Mouse (Mus musculus): ENCODE data around the gene Ksr1. TPM values are rescaled to one million over a fixed set of nuclear protein-coding genes. Genes with fewer than 3 reads are reported as not detected.
"Not testable (repeated sequence)": the region's sequence is repeated elsewhere in the genome, so short reads cannot be mapped to it uniquely, and the experiment has no call there.

The Ksr1 gene
- polyA plus RNA-seq, 2 experiments from 2014 or later = 2.9 to 3.8 TPM

DNA sequence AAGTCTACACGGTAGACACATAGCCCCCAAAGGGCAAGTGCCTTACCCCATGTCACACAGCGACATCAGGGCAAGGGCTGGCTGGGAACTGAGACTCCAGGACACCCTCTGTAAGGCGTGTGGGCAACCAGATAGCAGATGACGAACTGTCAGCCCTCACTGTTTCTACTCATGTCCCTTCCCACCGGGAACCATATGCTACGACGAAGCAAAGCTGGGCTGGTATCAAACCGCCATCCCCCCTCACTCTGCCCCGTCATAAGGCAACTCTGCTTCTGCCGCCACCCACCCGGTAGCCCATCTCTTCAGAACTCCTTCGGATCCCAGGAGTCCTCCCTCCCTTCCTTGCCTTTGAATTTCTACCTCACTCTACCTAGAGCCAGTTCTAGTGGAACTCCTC is 108.7 kb downstream of the Ksr1 start:
- no peak for ATAC-seq

DNA sequence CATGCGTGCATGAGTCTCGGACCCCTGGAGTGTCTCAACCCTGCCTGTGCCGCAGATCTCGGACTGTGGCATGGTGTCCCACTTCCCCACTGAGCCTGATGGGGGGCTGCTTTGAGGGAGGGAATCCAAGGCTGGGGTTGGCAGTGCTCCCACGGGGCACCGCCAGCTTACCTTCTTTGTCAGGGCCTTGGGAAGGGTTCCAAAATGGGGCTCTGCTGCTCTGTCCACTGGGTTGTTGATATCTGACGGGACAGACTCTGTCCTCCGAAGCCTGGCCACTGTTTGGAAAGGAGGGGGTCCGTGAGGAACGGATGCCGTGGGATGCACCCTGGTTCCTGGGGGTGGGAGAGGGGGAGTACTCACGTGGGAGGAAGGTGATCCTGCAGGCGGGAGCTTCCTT is 109.9 kb downstream of the Ksr1 start:
- no peak for ATAC-seq

DNA sequence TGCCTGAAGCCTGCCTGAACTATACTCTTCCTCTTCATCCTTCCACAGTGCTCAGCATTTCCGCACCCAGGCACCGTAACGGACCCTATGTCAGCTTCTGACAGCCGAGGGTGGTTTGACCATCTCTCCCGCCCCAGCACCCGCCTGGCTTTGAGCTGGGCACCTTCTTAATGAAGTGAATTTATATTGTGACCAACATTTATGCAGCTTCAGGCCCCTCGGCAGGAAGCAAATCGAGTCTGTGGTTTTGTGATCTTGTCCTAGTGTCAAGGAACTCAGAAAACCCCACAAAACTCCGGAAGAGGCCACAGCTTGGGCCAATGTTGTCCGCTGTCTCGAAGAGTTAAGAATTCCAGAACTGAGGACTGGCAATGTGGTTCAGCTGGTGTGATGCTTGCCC is 112.6 kb downstream of the Ksr1 start:
- no peak for ATAC-seq

DNA sequence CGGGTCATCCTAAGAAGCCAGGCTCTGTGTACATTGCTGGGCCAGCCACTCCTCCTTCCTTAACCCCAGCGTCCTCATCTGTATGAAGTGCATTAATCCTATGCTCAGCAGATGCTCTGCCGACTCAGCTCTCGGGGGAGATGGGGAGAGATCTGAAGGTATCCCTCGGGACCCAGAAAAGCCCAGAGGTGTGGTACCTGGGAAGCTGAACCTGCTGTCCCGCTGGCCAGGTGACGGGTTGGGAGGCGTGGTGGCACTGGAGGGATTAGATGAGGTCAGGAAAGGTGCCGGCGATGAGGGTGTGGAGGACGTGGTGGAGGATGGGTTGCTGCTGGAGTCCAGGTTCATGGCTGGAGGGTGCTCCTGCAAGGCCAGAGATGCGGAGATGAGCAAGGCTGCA is 113.2 kb downstream of the Ksr1 start:
- ATAC-seq = no peak

DNA sequence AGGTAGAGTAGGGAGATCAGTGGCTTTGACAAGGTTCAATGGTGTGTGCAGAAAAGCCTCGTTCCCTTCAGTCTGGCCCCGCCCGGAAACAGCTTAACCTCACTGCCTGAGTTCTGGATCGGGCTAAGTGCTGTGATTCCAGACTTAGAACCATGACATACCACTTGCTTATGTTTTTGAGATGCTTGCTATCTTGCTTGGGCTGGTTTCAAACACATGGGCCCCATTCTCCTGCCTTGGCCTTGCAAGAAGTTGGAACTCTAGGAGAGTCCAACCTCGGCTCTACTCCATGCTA is 114.8 kb downstream of the Ksr1 start:
- ATAC-seq = no peak

DNA sequence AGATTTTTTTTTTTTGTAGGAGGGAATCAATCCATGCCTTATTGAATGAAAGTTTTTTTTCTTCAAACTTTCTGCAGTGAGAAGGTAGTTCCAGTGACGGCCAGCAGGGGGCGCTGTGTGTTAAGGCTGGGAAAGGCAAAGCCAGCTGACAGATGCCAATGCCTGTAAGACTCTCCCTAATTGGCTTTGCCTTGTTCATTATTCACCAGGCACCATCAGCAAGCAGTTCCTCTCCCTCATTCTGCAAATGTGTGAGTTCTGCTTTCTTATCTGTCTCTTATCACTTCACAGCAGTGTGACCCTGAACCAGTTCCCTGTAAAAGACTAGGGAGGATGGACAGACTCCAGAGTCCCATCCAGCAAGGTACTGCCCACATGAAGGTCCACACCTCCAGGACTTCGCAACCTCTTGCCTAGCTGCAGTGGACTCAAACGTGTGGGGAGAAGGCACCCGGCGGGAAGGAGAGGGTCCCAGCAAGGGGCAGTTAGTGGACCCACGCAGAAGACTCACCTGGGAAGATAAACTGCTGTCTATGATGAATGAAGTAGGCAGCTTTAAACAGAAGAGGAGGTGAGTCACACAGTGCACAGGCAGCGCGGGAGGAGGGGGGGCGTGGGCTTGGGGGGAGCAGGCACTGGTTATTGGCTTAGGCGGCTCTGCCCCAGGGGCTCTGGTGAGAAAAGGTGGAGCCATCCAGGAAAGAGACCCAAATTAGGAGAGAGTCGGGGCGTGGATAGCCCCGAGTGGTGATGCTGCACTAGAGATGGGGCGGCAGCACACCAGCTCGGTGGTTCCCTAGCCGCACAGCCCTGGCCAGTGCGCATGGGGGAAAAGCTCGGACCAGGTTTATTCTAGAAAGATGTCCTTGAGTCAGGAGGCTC is 115.4 kb downstream of the Ksr1 start:
- peak; percentile 28 for ATAC-seq

DNA sequence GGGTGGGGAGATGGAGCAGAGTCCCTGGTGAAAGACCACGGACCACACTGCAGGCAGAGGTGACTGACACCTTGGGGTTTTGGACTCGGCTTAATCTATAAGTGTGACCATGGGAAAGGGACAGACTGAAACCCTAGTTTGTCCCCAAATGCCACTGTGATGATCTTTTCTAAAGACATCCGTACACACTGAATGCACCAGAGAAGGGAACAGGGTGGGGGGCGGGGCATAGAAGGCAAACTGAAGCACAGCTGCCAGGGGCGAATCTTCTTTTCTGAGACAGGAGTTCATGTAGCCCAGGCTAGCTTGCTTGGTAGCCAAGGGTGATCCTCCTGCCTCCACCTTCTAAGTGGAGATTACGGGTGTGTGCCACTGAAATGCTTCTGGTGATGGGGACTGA is 122.5 kb downstream of the Ksr1 start:
- ATAC-seq = peak; percentile 24

DNA sequence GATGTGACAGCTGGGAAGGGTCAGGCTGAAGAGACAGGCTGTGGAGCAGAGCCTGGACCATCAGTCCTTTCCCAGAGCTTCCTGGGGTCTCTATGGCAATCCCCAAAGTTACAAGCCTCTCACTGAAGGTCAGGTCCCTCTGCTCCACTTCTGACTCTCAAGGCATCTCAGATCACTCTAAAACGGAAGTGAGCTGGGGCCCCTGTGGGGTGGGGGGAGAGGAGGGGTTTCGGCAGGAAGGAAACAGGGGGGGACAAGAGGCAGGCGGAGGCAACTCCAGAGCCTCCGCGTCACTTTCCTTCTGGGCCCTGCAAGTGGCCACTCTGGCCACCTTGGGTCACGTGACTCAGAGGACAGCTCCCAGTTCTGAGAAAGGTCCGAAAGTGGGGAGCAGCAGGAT is 122.9 kb downstream of the Ksr1 start:
- peak; percentile 87 for ATAC-seq

DNA sequence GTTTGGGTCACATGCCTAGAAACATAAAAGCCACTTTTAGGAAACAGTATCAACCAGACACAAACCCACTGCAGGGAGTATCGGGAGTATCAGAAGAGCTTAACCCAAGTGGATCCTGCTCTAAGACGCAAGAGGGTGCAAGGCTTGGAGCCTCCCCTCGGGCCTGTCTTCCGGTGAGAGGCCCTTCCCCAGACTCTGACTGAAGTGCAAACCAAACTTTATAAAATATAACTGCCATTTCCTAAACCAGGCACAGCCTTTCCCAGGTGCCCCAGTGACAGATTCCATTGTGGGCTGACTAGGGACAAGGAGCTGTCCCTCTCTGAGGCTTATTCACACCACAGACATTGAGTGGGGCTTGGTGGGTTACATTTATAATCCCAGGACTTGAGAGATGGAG is 123.4 kb downstream of the Ksr1 start:
- ATAC-seq = peak; percentile 29

DNA sequence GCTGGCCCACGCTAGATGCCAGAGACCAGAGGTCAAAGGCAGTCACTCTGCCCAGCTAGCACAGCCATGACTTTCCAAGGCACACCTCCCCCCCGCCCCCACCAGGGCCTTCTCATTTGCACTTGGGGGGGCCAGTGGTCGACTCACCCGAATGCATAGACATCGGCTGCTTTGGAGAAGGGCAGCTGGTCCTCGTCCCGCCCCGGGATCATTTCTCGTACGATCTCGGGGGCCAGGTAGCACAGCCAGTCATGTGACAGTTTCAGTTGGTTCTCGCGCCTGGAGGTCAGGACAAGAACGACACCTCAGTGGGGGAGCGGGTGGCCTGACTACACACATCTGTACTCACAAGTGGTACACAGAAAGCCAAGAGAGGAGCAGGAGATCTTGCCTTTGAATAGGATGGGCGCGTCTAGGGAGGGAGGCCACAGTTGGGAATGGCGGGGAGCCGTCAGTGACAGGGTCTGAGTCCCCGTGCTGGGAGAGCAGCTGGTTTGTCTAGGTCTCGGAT is 125.6 kb downstream of the Ksr1 start:
- no peak for ATAC-seq

DNA sequence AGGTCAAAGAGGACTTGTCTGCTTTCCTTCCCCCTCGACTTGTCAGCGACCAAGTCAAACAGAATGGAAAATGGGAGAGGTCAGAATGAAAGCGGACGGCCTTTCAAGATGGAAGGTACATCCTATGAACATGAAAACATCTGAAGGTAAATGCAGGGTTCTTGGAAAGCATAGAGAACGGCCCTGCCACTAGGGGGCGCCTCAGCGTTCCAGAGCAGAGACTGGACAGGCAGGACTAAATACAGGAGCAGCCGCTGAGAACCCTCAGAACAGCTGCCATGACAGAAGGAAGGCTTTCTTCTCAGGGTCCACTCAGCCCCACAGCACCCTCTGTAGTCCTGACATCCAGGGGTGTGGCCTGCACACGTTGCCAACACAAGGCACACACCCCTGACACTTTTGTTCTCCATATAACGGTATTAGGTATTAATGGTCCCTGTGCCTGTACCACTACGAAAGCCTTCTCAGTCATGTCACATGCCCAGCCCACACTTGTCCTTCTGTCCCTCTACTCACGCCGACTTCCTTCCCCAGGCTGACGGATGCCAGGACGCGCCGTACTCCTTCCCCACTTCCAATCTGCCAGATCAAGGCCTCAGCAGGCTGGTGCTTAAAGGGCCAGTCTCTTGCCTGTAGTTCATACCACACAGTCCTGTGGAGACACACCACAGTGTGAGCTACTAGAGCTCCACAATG is 126.2 kb downstream of the Ksr1 start:
- ATAC-seq = no peak

DNA sequence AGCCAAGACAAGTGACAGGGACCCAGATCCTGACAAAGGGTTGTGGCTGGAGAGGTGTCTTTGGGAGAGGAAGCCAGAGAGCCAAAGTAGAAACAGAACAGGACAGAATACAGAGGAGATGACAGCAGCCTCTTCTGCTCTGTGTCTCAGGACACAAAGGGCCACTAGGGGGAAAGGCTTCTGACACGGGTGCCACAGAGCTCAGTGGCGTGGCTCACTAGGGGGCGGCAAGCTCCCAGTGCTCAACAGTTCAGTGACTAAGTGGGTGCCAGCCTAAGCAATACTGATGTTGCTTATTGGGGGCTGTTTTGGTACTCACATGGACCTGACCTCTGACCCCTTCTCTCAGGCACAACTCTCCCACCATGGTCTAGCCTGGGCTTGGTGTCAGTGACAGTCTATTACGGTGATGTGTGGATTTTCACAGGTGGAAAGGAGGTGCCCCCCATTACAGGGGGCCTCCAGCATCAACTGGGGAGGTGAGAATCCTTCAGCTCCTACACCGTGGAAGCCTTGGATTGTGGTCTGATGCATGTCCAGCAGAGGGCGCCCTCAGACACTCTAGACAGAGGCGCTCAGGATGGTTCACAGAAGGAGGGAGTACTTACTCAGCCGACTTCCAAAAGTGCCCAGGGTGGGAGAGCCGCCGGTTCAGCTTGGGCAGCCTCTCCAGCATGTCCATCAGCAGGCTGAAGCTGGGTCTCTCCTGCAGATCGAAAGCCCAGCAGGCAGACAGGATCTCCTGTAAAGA is 127.1 kb downstream of the Ksr1 start:
- ATAC-seq = peak; percentile 24

DNA sequence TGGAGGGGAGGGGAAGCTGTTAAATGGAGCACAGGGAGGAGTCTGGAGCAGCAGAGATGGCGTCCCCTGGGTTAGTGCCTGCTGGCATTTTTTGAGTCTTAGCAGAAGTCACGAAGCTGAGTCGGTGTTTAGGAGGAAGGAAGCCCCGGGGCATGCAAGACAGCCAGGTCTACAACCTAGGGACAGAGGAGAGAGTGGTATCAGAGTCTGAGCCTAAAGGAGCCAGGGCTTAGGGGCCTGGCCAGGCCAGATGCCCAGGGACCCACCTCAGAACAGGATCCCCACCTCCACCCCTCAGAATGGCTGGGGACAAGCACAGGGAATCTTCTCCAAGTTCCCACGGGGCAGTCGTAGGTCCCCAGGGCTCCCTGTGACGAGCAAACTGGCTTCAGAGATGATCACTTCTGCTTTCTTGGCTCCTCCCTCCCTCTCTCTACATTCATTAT is 129.0 kb downstream of the Ksr1 start:
- ATAC-seq = no peak

DNA sequence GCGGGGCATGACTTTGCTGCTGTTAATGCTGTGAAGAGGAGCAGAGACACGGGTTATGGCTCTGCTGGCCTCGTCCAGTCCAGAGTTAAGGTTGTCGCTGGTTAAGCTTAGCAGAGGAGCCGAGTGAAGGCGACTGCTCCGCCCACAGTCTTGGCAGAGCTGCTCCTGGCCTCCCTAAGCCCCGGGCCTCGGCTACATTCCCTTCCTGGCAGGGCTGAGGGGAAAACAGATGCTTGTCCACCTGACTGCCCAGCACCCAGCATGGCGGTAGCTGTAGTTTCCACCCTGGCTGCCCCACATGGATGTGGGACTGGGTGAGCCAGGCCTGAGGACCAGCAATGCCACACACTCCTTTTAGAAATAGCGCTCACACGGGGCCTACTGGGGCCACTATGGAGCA is 130.0 kb downstream of the Ksr1 start:
- ATAC-seq = no peak

DNA sequence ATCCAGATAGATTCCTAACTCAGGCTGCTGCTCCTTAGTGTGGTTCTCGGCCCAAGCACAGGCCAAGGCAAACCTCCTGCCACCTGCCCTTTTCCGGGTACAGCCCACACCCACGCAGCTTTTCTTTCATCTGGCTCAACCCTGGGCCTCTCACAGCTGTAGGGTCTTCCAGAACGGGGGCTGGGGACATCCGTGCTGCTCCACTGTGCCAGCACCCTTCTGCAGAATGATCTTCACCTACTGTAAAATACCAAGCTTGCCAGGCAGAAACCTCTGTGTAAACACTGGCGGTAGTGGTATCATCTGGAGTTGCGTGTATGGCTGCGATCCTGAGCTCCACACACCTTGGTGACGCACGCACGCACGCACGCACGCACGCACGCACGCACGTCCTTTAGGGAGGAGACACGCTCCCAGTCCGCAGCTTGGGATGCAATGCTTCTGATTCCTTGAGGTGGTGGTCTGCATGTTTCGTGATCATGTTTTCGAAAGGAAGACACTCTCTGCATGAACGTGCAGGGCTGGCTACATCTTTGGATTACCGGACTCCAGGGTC is 130.5 kb downstream of the Ksr1 start:
- no peak for ATAC-seq

DNA sequence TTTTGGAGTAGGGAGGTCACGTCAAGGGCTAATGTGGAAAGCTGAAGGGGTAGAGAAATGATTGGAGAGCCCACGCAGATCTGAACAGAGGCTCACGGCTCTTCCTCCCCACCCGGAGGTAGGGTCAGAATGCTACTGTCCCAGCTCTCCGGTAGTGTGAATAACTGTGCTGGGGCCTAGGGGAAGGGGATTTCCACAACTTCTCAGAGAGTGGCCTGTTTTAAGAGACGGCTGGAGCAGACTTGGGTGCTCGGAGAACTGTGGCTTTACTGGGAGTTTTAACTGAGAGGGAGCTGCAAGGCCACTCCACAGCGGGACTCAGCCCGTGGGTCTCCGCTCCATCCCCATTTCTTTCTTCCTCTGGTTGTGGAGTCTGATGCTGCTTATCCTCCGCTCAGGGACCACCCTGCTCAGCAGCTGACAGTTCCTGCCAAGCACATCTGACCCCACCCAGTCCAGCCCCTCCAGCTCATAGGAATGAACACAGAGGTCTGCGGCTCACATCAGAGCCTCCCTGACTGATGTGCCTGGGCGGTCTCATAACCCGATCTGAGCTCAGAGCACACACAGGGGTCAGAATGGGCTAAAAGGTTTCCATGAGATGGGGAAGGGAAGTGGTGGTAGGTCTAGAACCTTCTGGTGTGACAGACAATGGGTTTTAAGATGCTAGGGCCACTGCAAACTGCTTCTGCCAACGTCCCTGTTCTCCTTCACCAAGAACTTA is 131.4 kb downstream of the Ksr1 start:
- ATAC-seq = no peak

DNA sequence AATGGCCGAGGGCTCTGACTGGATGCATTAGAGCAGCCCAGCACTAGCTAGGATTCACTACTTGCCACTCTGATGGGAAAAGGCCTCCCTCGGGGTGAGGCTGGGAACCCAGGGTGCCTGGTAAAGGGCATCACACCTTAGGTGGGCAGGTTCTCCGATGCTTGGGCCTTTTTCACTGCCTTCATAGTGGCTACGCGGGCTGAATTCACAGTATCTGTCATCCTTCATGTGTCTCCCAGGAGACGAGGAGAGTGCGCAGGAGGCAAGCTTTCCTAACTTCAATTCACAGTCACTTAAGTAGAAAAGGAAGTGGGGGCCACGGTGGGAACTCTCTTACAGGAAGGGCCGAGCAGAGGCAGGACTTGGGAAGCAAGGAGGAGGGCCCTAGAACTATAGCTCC is 132.4 kb downstream of the Ksr1 start:
- ATAC-seq = no peak

DNA sequence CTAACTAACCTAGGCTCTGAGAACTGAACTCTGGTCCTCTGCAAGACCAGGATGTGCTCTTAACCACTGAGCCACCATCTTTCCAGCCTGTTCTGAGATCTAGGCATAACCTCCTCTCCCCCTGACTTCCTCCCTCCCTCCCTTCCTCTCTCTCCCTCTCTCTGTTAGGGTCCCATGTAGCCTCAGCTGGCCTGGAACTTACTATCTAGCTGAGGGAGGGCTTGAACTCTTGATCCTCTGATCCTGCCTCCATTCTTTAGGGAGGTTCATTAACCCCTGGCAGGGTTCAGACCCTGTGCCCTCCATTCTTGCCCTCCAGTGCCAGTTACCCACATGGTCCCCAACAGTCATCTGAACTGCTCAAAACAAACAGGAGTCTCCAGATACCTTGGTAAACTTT is 133.2 kb downstream of the Ksr1 start:
- ATAC-seq = no peak

DNA sequence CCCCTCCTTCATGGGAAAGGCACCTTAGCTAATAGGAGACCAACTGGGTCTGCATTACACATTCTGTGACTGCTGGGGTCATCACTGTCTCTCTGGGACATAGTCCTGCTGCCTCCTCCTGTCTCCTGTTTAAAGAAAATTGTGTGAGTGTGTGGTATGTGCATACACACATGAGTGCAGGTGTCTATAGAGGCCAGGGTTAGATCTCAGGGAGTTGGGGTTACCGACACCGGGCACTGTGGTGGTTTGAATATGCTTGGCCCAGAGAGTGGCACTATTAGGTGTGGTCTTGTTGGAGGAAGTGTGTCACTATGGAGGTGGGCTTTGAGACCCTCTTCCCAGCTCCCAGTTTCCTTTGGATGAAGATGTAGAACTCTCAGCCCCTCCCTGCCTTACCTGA is 133.7 kb downstream of the Ksr1 start:
- ATAC-seq = no peak

DNA sequence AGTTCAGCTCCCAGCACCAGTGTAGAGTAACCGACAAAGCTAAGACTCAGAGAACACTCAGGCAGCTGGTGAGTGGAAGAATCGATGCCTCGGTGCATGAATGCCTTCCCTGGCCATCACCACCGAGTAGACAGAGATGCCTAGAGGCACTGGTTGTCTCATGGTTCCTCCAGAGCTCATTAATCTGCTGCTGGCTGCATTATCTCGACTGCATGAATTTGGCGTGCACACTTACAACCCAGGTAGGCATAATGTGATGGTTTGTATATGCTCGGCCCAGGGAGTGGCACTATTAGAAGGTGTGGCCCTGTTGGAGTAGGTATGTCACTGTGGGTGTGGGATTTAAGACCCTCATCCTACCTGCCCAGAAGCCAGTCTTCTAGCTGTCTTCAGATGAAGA is 137.3 kb downstream of the Ksr1 start:
- no peak for ATAC-seq

DNA sequence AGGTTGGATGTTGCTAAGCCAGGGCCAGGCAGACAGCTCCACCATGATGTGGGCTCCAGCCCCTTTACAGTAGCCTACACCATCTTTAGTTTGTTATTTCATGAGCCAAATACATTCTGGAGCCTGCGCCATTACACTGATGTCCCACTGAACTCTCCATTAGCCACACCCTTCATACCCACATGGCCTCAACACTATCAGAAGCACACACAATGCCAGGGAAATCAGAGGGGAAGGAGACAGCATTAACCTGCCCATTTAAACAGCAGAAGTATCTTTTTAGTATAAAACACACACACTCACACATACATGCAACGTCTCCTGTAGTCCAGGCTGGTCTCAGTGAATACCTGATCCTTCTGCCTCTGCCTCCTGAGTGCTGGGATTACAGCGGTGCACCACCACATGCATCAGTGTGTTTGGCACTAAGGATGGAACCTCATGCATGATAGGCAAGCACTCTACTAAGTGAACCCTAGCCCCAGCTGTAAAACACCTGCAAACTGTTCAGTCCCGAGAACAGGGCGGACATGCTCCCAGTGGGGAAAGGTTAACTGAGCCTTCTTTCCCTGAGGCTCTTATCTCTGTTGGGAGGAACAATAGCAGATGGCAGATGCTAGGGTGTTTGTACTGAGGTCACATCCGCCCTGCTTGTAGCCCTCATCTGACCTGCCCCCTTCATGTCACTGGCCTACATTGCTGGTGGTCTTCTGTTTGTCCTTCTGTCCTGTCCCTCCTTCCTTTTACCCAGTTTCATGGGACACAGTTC is 138.0 kb downstream of the Ksr1 start:
- ATAC-seq = no peak

DNA sequence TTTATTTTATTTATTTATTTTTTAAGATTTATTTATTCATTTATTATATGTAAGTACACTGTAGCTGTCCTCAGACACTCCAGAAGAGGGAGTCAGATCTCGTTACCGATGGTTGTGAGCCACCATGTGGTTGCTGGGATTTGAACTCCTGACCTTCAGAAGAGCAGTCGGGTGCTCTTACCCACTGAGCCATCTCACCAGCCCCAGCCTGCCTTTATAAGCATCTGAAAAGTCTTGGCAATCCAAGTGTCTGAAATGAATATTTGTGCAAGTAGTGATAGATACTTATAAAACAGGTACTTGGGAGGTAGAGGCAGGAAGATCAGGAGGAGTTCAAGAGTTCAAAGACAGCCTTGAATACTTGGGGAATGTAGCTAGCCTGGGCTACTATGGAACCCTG is 138.9 kb downstream of the Ksr1 start:
- not testable (repeated sequence) for ATAC-seq
